In genomic region chr1:175880453-175881296, GRCm38 (mm10) we compare ENCODE assay signal across 8 mouse cellular contexts. TPM values are rescaled to one million over a fixed set of nuclear protein-coding genes. Genes with fewer than 3 reads are reported as not detected.
A peak's percentile ranks its signal among the peaks of the same experiment; 100 is the strongest.
DNase-seq lines count a peak whose midpoint lies in the region; ATAC-seq lines count a peak whose summit lies in the region.

Gene Exo1 (plus strand): TSS chr1:175880581.

- intact Hi-C loops in gastrocnemius, postnatal 14 days (cut with DNase I; ENCODE audit: low total_unique reads) = loop anchor here (10.0 kb wide), 1 partner anchor 186 kb away; the partner anchor contains the start of genes Chml, Opn3 and Wdr64
- intact Hi-C loops in left cerebral cortex, postnatal 10 days (cut with DNase I) = no loop called here

- peak; percentile 97 for ATAC-seq in inflammation-experienced regulatory T-cells, adult 6 months
- peak; percentile 97 for ATAC-seq in megakaryocyte-erythroid progenitor cell, adult 5-6 weeks (replicated peaks; ENCODE audit: low FRiP score, low TSS enrichment, poor library complexity, severe bottlenecking)

- peak; percentile 89 to 98 for DNase-seq in adrenal gland, adult (ENCODE audit: inconsistent age in 2 of 2, low spot score in 1 of 2)
- DNase-seq in embryo, embryonic 10.5 days (ENCODE audit: low spot score) = peak; percentile 91
- DNase-seq in gastrocnemius, postnatal 14 days = peak; percentile 83
- peak; percentile 83 to 89 for DNase-seq in left cerebral cortex, postnatal 10 days (ENCODE audit: extremely low spot score in 1 of 2, low spot score in 2 of 2)
- DNase-seq in right cerebral cortex, postnatal 25 days = peak; percentile 90
- peak; percentile 77 to 80 for DNase-seq in urinary bladder, postnatal 4 days (ENCODE audit: low spot score in 2 of 2)

RNA-seq across cellular contexts. Expression of gene Exo1, which starts in this region (rescaled TPM):
- total RNA-seq in gastrocnemius, postnatal 14 days (2021) = 1 to 10 TPM; 1.3 to 2.4 TPM
- 10 to 100 TPM in 1 of 3 experiments, 1 to 10 TPM in 2; 2.4 to 24.1 (median 2.8) TPM for polyA plus RNA-seq in inflammation-experienced regulatory T-cells, adult 6 months (2017; shearing (Covaris generic))
- 1 to 10 TPM; 2.0 to 3.4 TPM for total RNA-seq in left cerebral cortex, postnatal 10 days (2021)
- total RNA-seq in megakaryocyte-erythroid progenitor cell, adult 5-6 weeks (2014; fragmentation: Nextera tagmentation) = 60.4 and 84.6 TPM in 2 replicates
- 40.3 and 44.2 TPM in 2 replicates for total RNA-seq in megakaryocyte-erythroid progenitor cell, adult 5-6 weeks (2017)

Comparison
In these comparisons a context has a peak if more than half of its experiments do, and no peak if none do; other contexts are left out.
1. Peak in every context shown above with its lines: DNase-seq and ATAC-seq.
2. RNA of gene Exo1 (total RNA-seq): 40.3 to 84.6 TPM in megakaryocyte-erythroid progenitor cell, adult 5-6 weeks; 2.0 to 3.4 TPM in left cerebral cortex, postnatal 10 days and 1.3 to 2.4 TPM in gastrocnemius, postnatal 14 days; every median in the first group is over 4 times any median in the second.